Mouse (Mus musculus) embryo, embryonic 11 days (tissue): ENCODE measurements at regions not wholly inside any gene's neighbourhood (a gene's known extent, or its start where the extent isn't known, plus 50 kb on each side); places are given as distances from the start of the nearest gene placed in this dataset.
A peak's percentile ranks its signal among the peaks of the same experiment; 100 is the strongest.

ENCODE experiments used
- DNase-seq: peaks from one replicate; pipeline ENCODE4 v3.0.0-alpha.2; 2015

GRCm38 (mm10) chr10:92625781-92626180, 96.4 kb downstream of the Nedd1 start:
- DNase-seq = no peak

DNA sequence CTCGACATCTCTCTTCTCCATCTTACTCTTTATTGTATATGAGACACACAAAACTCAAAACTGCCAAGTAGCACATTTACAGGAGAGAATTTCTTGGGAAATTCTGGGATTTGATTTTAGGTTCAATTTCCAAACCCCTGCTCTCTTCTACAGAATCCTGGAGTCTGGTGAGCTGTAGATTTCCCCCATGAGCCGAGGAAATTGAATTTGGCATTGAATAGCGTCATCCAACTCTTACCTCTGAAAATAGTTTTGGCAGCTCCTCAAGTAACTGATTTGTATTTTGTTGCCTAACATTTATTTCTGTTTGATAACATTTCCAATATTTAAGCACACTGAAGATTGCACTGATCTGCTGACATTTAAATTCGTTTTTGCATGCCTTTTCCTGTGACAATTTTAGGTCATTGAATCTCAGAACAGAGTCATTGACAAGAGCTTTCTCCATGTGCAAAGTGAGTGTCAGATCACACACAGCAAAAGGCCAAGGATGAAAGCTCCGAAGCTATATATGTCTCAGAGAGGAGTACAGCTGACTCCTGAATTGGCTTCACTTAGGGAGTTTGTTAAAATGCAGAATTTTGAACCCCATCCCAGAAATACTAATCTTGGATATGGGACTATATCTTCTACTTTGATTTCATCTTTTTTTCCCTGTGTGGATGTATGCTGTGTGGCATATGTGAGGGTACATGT, 106.4 kb downstream of the Nedd1 start:
- DNase-seq = no peak

DNA sequence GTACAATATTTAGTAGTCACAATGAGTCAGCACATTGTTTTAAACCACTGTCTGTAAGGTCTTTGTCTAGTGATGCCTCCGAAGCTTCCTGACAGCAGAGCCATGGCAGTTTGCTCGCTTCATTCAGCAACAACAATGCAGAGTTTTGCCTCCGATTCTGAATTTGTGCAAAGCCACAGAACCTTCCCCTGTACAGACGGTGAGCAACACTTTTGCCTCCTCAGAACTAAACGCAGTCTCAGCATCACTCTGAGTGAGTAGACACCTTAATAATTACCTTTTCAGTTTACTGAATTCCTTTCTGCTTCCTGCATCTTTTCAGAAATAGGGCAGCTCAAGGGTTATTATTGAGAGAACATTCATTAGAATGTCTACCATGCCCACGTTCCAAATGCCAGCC, 107.9 kb downstream of the Nedd1 start:
- DNase-seq = no peak

- no peak for DNase-seq
Measured at GRCm38 (mm10) chr10:92611060-92611459, 111.2 kb downstream of the Nedd1 start.

- peak; percentile 13 for DNase-seq
Measured at GRCm38 (mm10) chr10:92606761-92607160, 115.5 kb downstream of the Nedd1 start.

DNA sequence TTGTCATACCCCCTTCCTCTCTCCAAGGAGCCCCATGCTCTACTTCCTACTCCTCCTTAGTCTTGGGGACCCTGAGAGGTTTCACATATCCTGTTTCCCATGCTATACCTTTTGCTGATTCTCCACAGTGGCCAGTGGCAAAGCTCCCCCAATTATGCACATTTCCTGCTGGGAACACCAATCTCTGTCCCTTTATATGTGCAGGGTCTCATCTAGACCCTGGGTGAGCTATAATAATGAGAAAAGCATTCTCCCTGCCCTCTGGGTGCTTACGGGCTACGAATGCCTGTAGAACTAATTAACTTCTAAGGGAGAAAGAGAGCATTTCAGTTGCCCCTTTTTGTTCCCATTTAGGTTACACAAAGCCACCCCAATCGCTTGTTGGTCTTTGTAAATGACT, 116.6 kb downstream of the Nedd1 start:
- DNase-seq = no peak

GRCm38 (mm10) chr10:92600116-92600515, 122.1 kb downstream of the Nedd1 start:
- no peak for DNase-seq

DNA sequence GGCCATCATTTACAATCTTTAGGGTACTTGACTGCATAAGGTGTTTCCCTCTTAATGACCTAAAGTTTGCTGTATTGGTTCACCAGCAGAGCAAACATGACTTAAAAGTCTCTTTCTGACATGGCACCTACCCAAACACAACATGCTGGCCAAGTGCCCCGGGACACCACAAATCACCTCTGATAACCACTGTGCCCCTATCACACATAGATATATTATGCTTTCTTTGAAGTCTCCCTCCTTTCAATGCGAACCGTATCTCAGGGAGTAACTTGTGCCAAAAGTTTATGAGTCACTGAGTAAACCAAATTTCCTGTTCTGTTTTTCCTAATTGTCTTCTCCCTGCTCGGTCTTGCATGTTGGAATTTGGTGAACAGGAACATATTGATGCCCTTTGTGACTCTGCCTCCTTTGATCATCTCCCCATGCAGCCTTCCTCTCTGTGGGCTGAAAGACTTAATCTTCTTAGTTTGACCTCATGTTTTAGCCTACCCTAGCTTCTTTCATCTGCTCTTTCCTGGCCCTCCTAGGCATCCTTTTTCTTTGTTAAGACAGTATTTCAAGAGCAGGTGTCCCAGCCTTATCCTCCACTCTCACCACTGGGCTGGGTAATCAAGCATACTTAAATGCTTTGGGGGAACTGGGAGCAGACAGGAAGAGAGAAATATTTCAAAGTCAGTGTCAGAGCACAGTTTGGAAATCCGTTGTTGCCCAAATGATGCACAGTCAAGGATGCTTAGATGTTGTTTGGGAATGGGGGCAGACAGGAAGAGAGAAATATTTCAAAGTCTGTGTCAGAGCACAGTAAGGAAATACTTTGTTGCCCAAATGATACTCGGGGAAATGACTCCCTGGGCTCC, 126.5 kb downstream of the Nedd1 start:
- DNase-seq = peak; percentile 17

- DNase-seq = peak; percentile 22
Measured at GRCm38 (mm10) chr10:92593947-92594460, 128.2 kb downstream of the Nedd1 start.

DNA sequence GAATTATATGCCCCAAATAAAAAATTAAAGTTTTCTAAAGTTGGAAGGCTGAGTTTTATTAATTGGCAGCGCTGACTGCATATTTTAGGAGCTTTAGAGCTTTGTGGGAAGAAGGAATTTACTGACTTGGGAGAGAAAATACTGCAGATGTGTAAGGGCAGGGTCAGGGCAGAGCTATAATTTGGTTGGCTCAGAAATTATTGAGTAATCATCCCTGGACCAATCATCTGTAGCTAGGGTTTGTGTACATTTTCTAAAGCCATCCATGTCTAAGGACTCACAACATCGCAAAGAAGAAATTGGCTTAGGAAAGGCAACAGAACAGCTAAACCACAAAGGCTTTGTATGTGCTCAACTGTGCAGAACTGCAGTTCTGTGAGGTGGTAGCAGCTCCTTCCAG, 143.3 kb downstream of the Nedd1 start:
- DNase-seq = no peak

DNA sequence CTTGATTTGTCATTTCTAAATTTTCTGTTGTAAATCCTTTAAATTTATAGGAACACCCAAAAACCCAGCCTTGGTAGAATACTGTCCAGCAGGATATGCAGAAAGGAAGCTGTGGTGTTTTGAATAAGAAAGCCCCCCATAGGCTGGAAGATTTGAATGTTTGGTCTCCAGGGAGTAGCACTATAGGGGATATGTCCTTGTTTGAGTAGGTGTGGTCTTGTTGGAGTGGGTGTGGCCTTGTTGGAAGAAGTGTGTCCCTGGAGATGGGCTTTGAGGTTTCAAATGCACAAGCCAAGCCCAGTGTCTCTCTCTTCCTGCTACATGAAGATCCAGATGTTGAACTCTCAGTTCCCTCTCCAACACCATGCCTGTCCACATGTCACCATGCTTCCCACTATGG, 151.7 kb downstream of the Nedd1 start:
- no peak for DNase-seq

GRCm38 (mm10) chr10:92557463-92557862, 164.8 kb downstream of the Nedd1 start:
- DNase-seq = peak; percentile 25

DNA sequence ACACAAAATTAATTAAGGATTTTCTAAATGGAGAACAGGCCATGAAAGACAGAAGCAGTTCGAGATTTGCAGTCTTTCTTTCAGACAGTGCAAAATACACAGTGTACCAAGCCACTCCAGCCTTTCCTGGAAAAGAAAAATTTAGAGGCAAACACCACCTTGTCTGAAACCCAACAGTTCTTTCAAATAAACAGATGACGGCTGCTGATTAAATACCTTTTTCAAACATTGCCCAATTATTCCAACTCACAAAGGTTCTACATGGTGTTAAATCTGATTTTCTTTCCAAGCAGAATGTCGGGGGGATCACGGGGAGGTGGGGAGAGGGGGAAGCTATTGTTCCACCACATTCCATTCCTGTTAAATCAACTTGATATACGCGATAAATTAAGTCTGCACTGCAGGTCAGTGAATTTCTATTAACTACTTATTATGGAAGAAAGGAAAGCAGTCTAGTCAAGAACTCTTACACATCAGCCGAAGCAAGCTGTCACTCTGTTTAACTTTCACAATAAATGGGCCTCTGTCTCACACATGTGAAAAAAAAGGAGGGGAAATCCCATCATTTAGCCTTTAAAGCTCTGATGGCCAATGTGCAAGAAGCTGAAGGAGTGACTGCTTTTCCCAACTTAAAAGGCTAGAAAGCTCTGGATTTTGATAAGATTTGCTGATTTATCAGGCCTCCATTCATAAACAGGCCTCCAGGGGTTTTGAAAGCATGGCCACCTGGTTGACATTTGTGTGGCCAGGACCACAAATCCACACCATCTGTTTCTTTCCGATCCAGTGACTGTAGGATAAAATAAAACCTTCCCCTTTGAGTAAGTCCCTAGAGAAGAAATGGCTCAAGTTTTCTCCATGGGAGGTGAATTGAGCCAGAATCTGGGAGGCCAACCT, 165.4 kb downstream of the Nedd1 start:
- DNase-seq = peak; percentile 75

GRCm38 (mm10) chr10:92555727-92556525, 166.3 kb downstream of the Nedd1 start:
- DNase-seq = peak; percentile 44

- DNase-seq = no peak
Measured at GRCm38 (mm10) chr10:92553966-92554365, 168.3 kb downstream of the Nedd1 start.

DNA sequence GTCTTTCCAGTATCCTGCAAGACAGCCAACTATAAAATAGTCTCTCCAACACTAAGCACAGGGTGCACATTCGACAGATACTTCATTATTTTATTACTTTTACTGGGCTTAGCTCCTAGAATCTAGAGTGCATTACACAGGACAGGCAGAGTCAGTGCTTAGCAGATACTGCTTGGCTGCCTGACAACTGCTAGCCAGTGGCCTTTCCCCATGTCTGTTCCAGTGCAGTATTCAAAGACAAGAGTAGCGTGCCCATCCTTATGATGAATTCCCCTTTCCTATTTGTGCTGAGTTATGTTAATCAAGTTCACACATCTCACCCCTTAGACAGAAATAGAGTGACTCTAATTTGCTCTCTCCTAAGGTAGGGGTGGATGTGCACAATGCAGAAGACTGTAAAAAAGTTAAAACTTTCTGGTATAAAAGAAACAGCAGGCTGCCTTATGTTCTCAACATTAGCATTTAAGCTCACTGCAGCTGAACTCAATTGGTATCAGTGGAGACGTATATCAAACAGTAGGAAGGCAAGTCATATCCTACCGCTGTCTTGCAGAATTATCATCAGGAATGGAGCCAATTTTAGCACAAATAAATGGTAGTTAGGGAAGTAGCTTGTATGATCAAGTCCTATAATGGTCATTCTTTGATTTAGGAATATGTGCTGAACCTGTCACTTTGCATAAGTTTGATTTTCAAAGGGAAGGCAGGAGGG, 173.2 kb downstream of the Nedd1 start:
- no peak for DNase-seq

- no peak for DNase-seq
Measured at GRCm38 (mm10) chr10:92538433-92538832, 183.8 kb downstream of the Nedd1 start.

DNA sequence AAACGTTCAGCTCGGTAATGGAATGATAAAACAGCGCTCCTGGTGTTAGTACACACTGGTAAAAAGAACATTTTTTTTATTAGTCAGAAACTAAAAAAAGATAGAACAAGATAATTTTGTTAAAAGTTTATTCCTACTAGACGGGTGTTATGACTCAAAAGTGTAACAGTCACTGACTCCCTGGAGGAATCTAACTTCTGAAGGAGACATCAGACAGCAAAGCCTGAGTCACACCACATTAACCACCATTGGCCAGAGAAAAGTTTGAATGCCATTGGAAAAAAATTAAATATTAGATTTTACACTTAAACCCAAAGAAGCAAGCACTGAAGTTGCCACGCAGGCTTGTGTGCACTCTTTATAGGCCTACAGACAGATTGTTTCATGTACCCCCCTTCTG, 205.3 kb downstream of the Nedd1 start:
- no peak for DNase-seq

DNA sequence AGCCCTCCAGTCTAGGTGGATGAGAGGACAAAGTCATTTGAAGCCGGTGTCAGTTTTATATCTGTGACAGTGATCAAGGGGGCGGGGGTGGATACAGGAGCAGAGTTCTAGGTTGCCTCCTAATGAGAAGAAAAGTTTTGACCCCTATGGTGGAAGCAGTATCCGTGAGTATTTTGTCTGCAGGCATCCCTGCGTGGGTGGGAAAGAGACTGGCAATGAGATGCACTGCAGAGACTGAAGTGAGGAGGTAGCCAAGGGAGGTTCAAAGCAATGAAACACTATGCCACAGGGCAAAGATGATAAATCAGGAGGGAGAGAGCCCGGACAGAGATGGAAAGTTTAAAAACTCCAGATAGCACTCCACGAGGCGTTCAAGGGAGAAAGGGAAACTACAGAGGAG, 210.5 kb downstream of the Nedd1 start:
- no peak for DNase-seq

DNA sequence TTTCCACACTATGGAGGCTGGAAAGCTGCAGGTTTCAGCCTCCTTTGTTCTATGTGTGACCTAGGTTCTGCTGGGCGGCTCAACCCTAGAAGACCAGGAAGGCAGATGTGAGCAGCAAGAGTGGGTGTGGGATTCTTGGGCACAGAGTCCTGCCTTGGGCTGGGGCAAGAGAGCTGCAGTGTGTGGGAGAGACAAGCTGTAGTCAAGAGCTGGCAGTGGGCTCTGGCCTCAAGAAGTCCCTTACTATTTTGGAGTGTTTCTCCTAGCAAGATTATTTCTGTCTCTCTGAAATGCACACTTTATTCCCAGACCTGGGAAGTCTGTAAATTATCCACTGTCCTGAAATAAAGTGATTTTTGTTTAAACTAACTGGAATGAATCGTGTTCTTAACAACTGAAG, 211.5 kb downstream of the Nedd1 start:
- DNase-seq = no peak

- no peak for DNase-seq
Measured at GRCm38 (mm10) chr10:92504271-92504670, 217.9 kb downstream of the Nedd1 start.

GRCm38 (mm10) chr10:92483592-92483991, 238.6 kb downstream of the Nedd1 start:
- DNase-seq = no peak
